Mouse (Mus musculus): ENCODE data around the gene D17Wsu92e. TPM values are rescaled to one million over a fixed set of nuclear protein-coding genes. Genes with fewer than 3 reads are reported as not detected.

The D17Wsu92e gene
- polyA plus RNA-seq, 1 experiment from 2014 or later, result 10.0 TPM

- peaks cover 5% of the 10 kb centered on the region; the same call in 1 of the 2 replicates for H3K36me3 ChIP-seq (ENCODE audit: control insufficient read depth, insufficient read depth, low read length)
These were observed 55.4 kb downstream of the D17Wsu92e start for GRCm38 (mm10) chr17:27765066-27765465.

DNA sequence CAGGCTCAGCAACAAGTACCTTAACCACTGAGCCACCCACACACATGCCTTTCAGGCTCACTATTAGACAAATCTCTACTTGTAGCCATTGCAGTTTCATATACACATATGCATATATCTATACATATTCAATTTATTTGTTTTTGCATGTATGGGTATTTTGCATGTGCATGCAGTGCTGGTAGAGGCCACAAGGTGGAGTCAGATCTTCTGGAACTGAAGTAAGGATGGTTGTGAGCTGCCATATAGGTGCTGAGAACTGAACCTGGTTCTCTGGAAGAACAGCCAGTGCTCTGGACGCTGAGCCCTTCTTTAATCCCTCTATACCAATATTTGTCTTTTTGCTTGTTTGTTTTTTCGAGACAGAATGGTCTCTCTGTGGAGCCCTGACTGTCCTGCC lies 56.0 kb downstream of the D17Wsu92e start:
- H3K36me3 ChIP-seq (ENCODE audit: control insufficient read depth, insufficient read depth, low read length), result peaks cover 5% of the 10 kb centered on the region; the same call in 1 of the 2 replicates
- no peak for ATAC-seq (ENCODE audit: low read depth)
- H3K4me2 ChIP-seq (ENCODE audit: low read depth, low read length), result no peak overlapping the region
- no peak overlapping the region for H3K27ac ChIP-seq (ENCODE audit: low read depth, low read length)
- H3K9me3 ChIP-seq (ENCODE audit: control insufficient read depth, low read length), result no peaks in the 10 kb centered on the region
- H3K27me3 ChIP-seq (ENCODE audit: control insufficient read depth, insufficient read depth, low read length), result no peaks in the 10 kb centered on the region
- H3K4me3 ChIP-seq (ENCODE audit: low read depth, low read length), result no peak overlapping the region
- no peak overlapping the region for H3K9ac ChIP-seq (replicated peaks; ENCODE audit: low read depth, low read length)
- H3K4me1 ChIP-seq (ENCODE audit: control insufficient read depth, insufficient read depth, low read length), result no peaks in the 10 kb centered on the region
- 98% methylated on average over 2 of the region's 2 CpGs for WGBS

More at GRCm38 (mm10) chr17:27765066-27765465, 55.4 kb downstream of the D17Wsu92e start:
- H3K4me3 ChIP-seq (ENCODE audit: low read depth, low read length), result no peak overlapping the region
- over 99% methylated on average over 6 of the region's 6 CpGs for WGBS
- no peak overlapping the region for H3K4me2 ChIP-seq (ENCODE audit: low read depth, low read length)
- no peaks in the 10 kb centered on the region for H3K9me3 ChIP-seq (ENCODE audit: control insufficient read depth, low read length)
- H3K27ac ChIP-seq (ENCODE audit: low read depth, low read length), result no peak overlapping the region
- H3K4me1 ChIP-seq (ENCODE audit: control insufficient read depth, insufficient read depth, low read length), result no peaks in the 10 kb centered on the region
- no peak overlapping the region for H3K9ac ChIP-seq (replicated peaks; ENCODE audit: low read depth, low read length)
- H3K27me3 ChIP-seq (ENCODE audit: control insufficient read depth, insufficient read depth, low read length), result no peaks in the 10 kb centered on the region
- ATAC-seq (ENCODE audit: low read depth), result no peak

DNA sequence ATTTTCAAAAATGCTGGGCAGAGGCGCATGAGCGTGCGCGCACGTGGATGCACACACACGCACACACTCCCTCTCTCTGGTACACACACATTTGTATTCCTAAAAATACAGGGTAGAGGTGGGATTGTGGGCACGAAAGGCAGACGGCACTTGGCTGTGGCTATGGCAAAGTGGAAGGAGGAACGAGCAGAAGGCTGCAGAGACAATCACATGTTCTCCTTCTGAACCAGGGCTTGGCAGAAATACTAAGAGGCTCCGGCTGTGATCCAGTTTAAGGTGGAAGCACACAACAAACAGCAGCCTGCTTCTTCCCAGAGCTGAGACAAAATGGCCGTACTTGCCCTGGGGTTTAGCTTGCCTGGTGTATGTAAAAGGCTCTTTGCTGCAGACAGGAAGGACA lies 57.6 kb downstream of the D17Wsu92e start:
- no peak overlapping the region for H3K9ac ChIP-seq (replicated peaks; ENCODE audit: low read depth, low read length)
- H3K4me3 ChIP-seq (ENCODE audit: low read depth, low read length), result no peak overlapping the region
- peaks cover 5% of the 10 kb centered on the region; the same call in 1 of the 2 replicates for H3K36me3 ChIP-seq (ENCODE audit: control insufficient read depth, insufficient read depth, low read length)
- 95% methylated on average over 11 of the region's 11 CpGs for WGBS
- no peak for ATAC-seq (ENCODE audit: low read depth)
- H3K9me3 ChIP-seq (ENCODE audit: control insufficient read depth, low read length), result no peaks in the 10 kb centered on the region
- no peaks in the 10 kb centered on the region for H3K27me3 ChIP-seq (ENCODE audit: control insufficient read depth, insufficient read depth, low read length)
- no peaks in the 10 kb centered on the region for H3K4me1 ChIP-seq (ENCODE audit: control insufficient read depth, insufficient read depth, low read length)
- no peak overlapping the region for H3K4me2 ChIP-seq (ENCODE audit: low read depth, low read length)
- no peak overlapping the region for H3K27ac ChIP-seq (ENCODE audit: low read depth, low read length)

DNA sequence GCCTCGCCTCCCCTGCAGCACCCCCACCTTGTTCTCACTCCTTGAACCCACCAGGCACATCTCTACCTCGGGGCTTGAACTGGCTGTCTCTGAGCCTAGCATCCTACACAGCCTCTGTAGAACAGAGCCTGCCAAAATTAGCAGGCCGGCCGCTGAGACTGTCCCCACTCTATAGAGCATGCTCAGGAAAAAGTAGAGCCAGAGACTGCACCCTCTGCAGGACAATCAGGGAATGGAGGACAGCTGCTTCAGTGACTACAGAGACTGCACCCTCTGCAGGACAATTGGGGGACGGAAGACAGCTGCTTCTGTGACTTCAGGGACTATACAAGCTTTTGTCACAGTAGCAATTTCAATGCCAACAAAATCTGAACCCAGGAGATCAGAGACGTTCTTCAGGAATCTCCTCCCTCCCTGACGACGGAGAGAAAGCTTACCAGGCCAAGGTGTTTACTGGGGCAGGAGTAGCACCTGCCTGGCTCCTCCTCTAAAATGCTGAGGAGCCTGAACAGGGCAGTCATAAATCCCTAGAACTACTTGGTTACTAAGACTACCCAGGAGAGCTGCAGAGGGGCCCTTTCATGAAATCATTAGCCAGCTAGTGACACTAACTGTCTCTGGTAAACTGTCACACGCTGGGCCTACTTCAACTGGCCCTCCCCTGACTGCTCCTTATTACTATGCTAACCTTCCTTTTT lies 58.7 kb downstream of the D17Wsu92e start:
- no peak overlapping the region for H3K9ac ChIP-seq (replicated peaks; ENCODE audit: low read depth, low read length)
- H3K27ac ChIP-seq (ENCODE audit: low read depth, low read length), result no peak overlapping the region
- ATAC-seq (ENCODE audit: low read depth), result peak; percentile 82
- no peaks in the 10 kb centered on the region for H3K27me3 ChIP-seq (ENCODE audit: control insufficient read depth, insufficient read depth, low read length)
- 24% methylated on average over 9 of the region's 9 CpGs for WGBS
- H3K4me2 ChIP-seq (ENCODE audit: low read depth, low read length), result no peak overlapping the region
- no peaks in the 10 kb centered on the region for H3K4me1 ChIP-seq (ENCODE audit: control insufficient read depth, insufficient read depth, low read length)
- H3K4me3 ChIP-seq (ENCODE audit: low read depth, low read length), result no peak overlapping the region
- H3K9me3 ChIP-seq (ENCODE audit: control insufficient read depth, low read length), result no peaks in the 10 kb centered on the region
- H3K36me3 ChIP-seq (ENCODE audit: control insufficient read depth, insufficient read depth, low read length), result peaks cover 5% of the 10 kb centered on the region; the same call in 1 of the 2 replicates

DNA sequence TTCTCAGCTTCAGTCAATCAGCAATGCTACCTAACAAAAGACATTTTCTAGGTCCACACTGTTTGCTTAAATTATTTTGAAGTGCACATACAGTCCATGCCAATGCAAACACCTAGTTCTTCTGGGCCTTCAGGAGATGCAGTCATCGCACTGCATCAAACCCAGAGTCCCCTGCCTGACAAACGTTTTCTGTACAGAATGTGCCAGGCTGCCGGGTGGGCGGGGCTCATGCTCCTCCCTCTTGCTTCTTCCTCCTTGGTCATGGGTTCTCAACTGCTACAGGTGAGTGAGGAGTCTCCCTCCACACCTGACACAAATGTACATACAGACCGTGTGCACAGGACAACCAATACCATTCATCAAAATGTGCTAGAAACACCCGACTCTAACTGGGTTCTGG lies 60.3 kb downstream of the D17Wsu92e start:
- Histone ChIP-seq H3K36me3 (ENCODE audit: control insufficient read depth, insufficient read depth, low read length) (no peaks in the 10 kb centered on the region), H3K27me3 (ENCODE audit: control insufficient read depth, insufficient read depth, low read length) (no peaks in the 10 kb centered on the region), H3K9me3 (ENCODE audit: control insufficient read depth, low read length) (no peaks in the 10 kb centered on the region), H3K27ac (ENCODE audit: low read depth, low read length) (no peak overlapping the region), H3K9ac (replicated peaks; ENCODE audit: low read depth, low read length) (no peak overlapping the region), H3K4me3 (ENCODE audit: low read depth, low read length) (no peak overlapping the region), H3K4me2 (ENCODE audit: low read depth, low read length) (no peak overlapping the region), H3K4me1 (ENCODE audit: control insufficient read depth, insufficient read depth, low read length) (no peaks in the 10 kb centered on the region)
- ATAC-seq (ENCODE audit: low read depth), result no peak
- WGBS, result 85% methylated on average over 6 of the region's 6 CpGs

DNA sequence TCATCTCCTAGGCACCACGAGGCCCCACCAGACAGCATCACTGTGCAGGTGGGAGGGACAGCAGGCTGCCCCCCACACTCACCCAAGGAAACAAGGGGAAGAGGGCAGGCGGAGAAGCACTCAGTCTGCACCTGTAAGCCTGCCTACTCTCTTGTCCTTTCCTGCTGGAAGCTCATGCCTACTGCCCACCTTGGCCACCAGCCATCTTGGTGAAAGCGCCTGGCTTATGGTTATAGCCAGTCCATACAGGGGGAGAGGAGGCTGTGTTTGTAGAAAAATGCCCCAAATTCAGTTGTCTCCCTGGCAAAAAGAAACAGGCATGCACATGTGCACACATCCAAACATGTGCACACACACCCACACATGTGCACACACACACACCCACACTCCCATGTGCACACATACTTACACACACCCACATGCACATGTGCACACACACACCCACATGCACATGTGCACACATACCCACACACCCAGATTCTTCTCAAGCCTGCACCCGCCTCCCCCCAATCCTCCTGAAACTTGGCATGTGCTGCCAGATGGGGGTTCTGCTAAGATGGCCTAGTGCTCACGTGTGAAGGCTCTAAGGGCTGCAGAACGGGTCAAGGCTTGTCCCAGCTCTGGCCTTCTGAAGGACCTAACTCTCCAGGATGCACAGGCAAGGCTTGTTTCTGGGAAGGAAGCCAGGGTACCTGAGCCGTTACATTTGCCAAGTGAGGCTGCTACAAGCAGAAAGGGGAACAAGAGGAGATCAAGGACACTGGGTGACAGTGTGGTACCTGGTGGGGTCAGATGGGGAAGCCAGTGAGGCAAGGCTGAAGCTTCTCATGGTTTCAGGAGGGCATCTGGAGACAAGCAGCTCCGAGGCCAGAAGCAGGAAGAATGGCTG lies 68.9 kb downstream of the D17Wsu92e start:
- H3K36me3 ChIP-seq (ENCODE audit: control insufficient read depth, insufficient read depth, low read length), result no peaks in the 10 kb centered on the region; the same call in 1 of the 2 replicates
- H3K9me3 ChIP-seq (ENCODE audit: control insufficient read depth, low read length), result no peaks in the 10 kb centered on the region
- H3K4me3 ChIP-seq (ENCODE audit: low read depth, low read length), result no peak overlapping the region
- no peak overlapping the region for H3K4me2 ChIP-seq (ENCODE audit: low read depth, low read length)
- no peak for ATAC-seq (ENCODE audit: low read depth)
- no peaks in the 10 kb centered on the region for H3K4me1 ChIP-seq (ENCODE audit: control insufficient read depth, insufficient read depth, low read length)
- 89% methylated on average over 8 of the region's 8 CpGs for WGBS
- H3K9ac ChIP-seq (replicated peaks; ENCODE audit: low read depth, low read length), result no peak overlapping the region
- H3K27ac ChIP-seq (ENCODE audit: low read depth, low read length), result no peak overlapping the region
- H3K27me3 ChIP-seq (ENCODE audit: control insufficient read depth, insufficient read depth, low read length), result no peaks in the 10 kb centered on the region

DNA sequence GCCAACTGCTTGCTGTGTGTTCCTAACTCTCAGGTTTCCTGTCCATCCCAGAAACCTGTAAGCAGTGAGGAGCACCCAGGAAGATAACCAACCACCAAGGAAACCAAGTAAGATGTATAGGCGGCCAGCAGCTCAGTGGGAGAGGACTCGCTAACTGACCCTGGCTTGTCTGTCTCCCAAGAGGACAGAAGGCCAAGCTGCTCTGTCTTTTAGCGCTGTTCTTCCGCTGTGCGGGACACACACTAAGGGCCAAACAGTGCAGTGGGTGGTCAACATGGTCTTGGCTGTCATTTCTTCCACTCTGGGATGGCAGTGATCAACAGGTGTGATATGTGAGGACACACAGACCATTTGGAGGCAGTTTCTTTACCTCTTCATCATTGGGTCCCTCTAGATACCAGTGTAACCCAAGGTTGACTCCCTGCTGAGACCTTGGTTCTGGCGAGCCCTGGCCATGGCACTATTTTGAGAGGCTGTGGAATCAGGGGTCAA lies 70.0 kb downstream of the D17Wsu92e start:
- Histone ChIP-seq H3K36me3 (ENCODE audit: control insufficient read depth, insufficient read depth, low read length) (no peaks in the 10 kb centered on the region; the same call in 1 of the 2 replicates), H3K9me3 (ENCODE audit: control insufficient read depth, low read length) (no peaks in the 10 kb centered on the region), H3K4me3 (ENCODE audit: low read depth, low read length) (no peak overlapping the region), H3K27me3 (ENCODE audit: control insufficient read depth, insufficient read depth, low read length) (no peaks in the 10 kb centered on the region), H3K9ac (replicated peaks; ENCODE audit: low read depth, low read length) (no peak overlapping the region), H3K4me2 (ENCODE audit: low read depth, low read length) (no peak overlapping the region), H3K4me1 (ENCODE audit: control insufficient read depth, insufficient read depth, low read length) (no peaks in the 10 kb centered on the region), H3K27ac (ENCODE audit: low read depth, low read length) (no peak overlapping the region)
- ATAC-seq (ENCODE audit: low read depth), result no peak
- 93% methylated on average over 6 of the region's 6 CpGs for WGBS

DNA sequence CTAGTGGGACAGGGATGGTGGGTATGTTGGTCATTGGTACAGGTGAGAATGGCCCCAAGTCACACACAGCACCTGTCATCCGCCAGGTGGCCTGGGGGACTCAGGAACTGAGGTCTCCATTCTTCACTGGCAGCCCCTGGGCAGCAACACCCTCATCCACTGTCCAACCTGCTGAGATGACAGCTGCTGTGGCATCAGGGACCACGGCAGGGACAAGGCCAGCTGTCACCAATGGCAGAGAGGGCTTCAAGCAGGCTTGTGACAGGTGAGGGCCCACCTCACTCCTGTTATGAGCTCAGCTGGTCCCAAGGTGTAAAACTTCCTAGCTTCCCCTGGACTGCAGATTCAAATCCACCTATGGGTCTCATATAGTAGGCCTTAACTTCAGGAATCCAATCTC lies 72.3 kb downstream of the D17Wsu92e start:
- no peaks in the 10 kb centered on the region for H3K4me1 ChIP-seq (ENCODE audit: control insufficient read depth, insufficient read depth, low read length)
- no peak overlapping the region for H3K27ac ChIP-seq (ENCODE audit: low read depth, low read length)
- no peak overlapping the region for H3K4me3 ChIP-seq (ENCODE audit: low read depth, low read length)
- no peaks in the 10 kb centered on the region; the same call in 1 of the 2 replicates for H3K36me3 ChIP-seq (ENCODE audit: control insufficient read depth, insufficient read depth, low read length)
- ATAC-seq (ENCODE audit: low read depth), result no peak
- no peaks in the 10 kb centered on the region for H3K9me3 ChIP-seq (ENCODE audit: control insufficient read depth, low read length)
- H3K4me2 ChIP-seq (ENCODE audit: low read depth, low read length), result no peak overlapping the region
- H3K27me3 ChIP-seq (ENCODE audit: control insufficient read depth, insufficient read depth, low read length), result no peaks in the 10 kb centered on the region
- H3K9ac ChIP-seq (replicated peaks; ENCODE audit: low read depth, low read length), result no peak overlapping the region
- 91% methylated on average over 2 of the region's 2 CpGs for WGBS

- no peak for ATAC-seq (ENCODE audit: low read depth)
- Histone ChIP-seq H3K27ac (ENCODE audit: low read depth, low read length) (no peak overlapping the region), H3K4me2 (ENCODE audit: low read depth, low read length) (no peak overlapping the region), H3K4me1 (ENCODE audit: control insufficient read depth, insufficient read depth, low read length) (no peaks in the 10 kb centered on the region), H3K27me3 (ENCODE audit: control insufficient read depth, insufficient read depth, low read length) (no peaks in the 10 kb centered on the region), H3K9me3 (ENCODE audit: control insufficient read depth, low read length) (no peaks in the 10 kb centered on the region), H3K36me3 (ENCODE audit: control insufficient read depth, insufficient read depth, low read length) (no peaks in the 10 kb centered on the region), H3K9ac (replicated peaks; ENCODE audit: low read depth, low read length) (no peak overlapping the region), H3K4me3 (ENCODE audit: low read depth, low read length) (no peak overlapping the region)
- WGBS, result 55% methylated on average over 4 of the region's 4 CpGs
These were observed 74.0 kb downstream of the D17Wsu92e start for GRCm38 (mm10) chr17:27746446-27746845.

Data from neural tube, embryonic 14.5 days (tissue).